Mouse (Mus musculus) bone marrow, adult 2 months (tissue): ENCODE results near the gene Lpgat1. TPM values are rescaled to one million over a fixed set of nuclear protein-coding genes. Genes with fewer than 3 reads are reported as not detected.

Source experiments
- H3K27ac ChIP-seq: fragments of 200-500 bp; 2 replicates; pipeline ENCODE4 v1.5.1; 2012; ENCODE audit warnings: low read depth, mild to moderate bottlenecking, control low read depth, inconsistent platforms, low read length; ENCODE audit not compliant: control insufficient read depth, poor library complexity, insufficient read depth
- H3K4me1 ChIP-seq: fragments of 200-500 bp; 2 replicates; pipeline ENCODE4 v1.6.1; 2011; ENCODE audit warnings: low read length; ENCODE audit not compliant: control insufficient read depth, insufficient read depth
- H3K4me3 ChIP-seq: fragments of 200-500 bp; replicated peaks from 2 replicates; pipeline ENCODE3; 2011; ENCODE audit warnings: mild to moderate bottlenecking, low read depth, low read length, control low read depth; ENCODE audit not compliant: control insufficient read depth
- CTCF ChIP-seq: fragments of 200-500 bp; IDR thresholded peaks from 2 replicates; pipeline ENCODE4 v1.5.1; 2011; ENCODE audit warnings: low read length, control low read depth; ENCODE audit not compliant: control insufficient read depth, insufficient read depth
- POLR2A ChIP-seq: fragments of 200-500 bp; IDR thresholded peaks from 2 replicates; pipeline ENCODE4 v1.6.1; 2011; ENCODE audit warnings: low read depth, mild to moderate bottlenecking, control low read depth, low read length, borderline replicate concordance; ENCODE audit not compliant: control insufficient read depth
- WGBS: fragments of 180-500 bp; shearing (Covaris S2); methylation state at CpG from one replicate; pipeline ENCODE4 v1.1.7; 2018; 5-methylcytosine and 5-hydroxymethylcytosine counted together
- polyA plus RNA-seq: library from polyadenylated mRNA; stranded (reverse); fragments of >200 nt; gene quantifications from 2 replicates; pipeline ENCODE4 v1.2.4, GENCODE M21; 2011; ENCODE audit warnings: low replicate concordance; ENCODE audit not compliant: missing spikeins, insufficient read depth, insufficient read length

Lpgat1 gene
- polyA plus RNA-seq = 5.9 and 21.1 TPM in 2 replicates

GRCm38 (mm10) chr1:191717601-191718498, at the start of gene Lpgat1:
Gene Lpgat1, plus strand, starts transcription at chr1:191717834.
- H3K27ac ChIP-seq = peak within 1 kb of the TSS; percentile 83
- no peaks in the 10 kb centered on the region; the same call in 1 of the 2 replicates for H3K4me1 ChIP-seq
- TF ChIP-seq CTCF (no peak), POLR2A (peak; percentile 39; the same call in 1 of the 2 replicates)
- peak within 1 kb of the TSS; percentile 74 for H3K4me3 ChIP-seq
- under 1% methylated on average over 109 of the region's 113 CpGs for WGBS

DNA sequence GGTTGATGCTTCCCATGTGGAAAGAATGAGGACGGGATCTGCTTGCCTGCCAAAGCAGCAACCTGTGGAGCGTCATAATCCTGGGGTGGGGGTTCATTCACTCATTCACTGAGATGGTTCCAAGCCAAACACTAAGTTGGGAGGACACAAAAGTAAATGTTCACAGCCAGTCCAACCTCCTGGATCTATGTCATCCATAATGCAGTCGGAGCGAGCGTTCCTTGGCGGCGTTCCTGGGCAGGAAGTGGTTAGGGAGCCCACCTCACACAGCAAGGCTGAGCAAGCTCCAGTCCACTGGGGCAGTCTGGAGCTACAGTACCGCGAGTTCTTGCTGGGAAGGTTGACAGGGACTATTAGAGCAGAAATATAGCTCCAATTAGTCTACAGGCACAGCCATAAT, 49.6 kb upstream of the Lpgat1 start:
- TF ChIP-seq POLR2A (no peak), CTCF (no peak)
- no peak overlapping the region for H3K4me3 ChIP-seq
- 48% methylated on average over 9 of the region's 9 CpGs for WGBS
- no peak overlapping the region for H3K27ac ChIP-seq
- H3K4me1 ChIP-seq = no peaks in the 10 kb centered on the region; the same call in 1 of the 2 replicates

GRCm38 (mm10) chr1:191674071-191674470, 43.6 kb upstream of the Lpgat1 start:
- TF ChIP-seq CTCF (no peak), POLR2A (no peak)

GRCm38 (mm10) chr1:191681633-191682032, 36.0 kb upstream of the Lpgat1 start:
- TF ChIP-seq CTCF (no peak), POLR2A (no peak)
- Histone ChIP-seq H3K4me3 (no peak overlapping the region), H3K27ac (no peak overlapping the region), H3K4me1 (no peaks in the 10 kb centered on the region; the same call in 1 of the 2 replicates)
- WGBS = 78% methylated on average over 2 of the region's 2 CpGs

More at GRCm38 (mm10) chr1:191674071-191674470, 43.6 kb upstream of the Lpgat1 start:
- no peak overlapping the region for H3K27ac ChIP-seq
- H3K4me1 ChIP-seq = no peaks in the 10 kb centered on the region; the same call in 1 of the 2 replicates
- WGBS = 77% methylated on average over 5 of the region's 5 CpGs
- H3K4me3 ChIP-seq = no peak overlapping the region

DNA sequence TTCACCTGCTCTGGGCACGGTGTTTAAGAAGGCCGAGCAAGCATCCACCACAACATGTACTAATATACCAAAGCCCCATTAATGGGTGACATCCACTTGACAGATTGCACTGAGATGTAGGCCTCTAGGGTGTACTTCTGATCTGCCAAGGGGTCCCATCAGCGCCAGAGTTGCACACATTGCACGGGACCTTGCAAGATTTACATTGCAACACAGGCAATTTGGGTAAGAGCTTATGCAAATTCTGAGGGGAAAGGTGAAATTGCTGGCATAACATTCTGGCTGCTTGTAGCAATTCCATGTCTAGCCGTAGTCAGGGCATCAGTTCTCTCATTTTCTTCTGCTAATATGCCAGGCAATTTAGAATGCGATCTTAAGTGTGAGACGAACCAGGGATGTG, 30.1 kb upstream of the Lpgat1 start:
- no peak overlapping the region for H3K4me3 ChIP-seq
- no peak overlapping the region for H3K27ac ChIP-seq
- 54% methylated on average over 7 of the region's 7 CpGs for WGBS
- H3K4me1 ChIP-seq = no peaks in the 10 kb centered on the region; the same call in 1 of the 2 replicates
- TF ChIP-seq POLR2A = no peak
- TF ChIP-seq CTCF = no peak

DNA sequence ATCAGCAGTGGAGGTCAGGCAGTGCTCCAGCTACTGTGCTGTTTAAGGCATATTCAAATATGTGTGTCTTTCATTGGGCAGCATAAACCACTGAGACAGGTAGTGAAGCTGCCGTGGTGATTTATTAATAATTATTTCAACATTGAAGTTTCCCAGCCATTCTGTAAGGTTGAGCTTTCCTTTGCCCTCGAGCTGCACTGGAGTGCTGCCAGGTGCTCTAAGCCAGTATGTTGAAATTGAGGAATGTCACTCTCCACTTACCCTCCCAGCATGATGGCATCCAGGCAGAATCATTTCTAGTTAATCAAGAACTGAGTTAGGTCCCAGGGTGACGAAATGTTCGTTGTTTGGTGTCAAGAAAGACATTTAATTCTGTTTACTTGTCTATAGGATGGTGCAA, 24.4 kb upstream of the Lpgat1 start:
- TF ChIP-seq CTCF = no peak
- no peak for TF ChIP-seq POLR2A
- Histone ChIP-seq H3K27ac (no peak overlapping the region), H3K4me3 (no peak overlapping the region), H3K4me1 (no peaks in the 10 kb centered on the region; the same call in 1 of the 2 replicates)
- WGBS = 53% methylated on average over 4 of the region's 4 CpGs

DNA sequence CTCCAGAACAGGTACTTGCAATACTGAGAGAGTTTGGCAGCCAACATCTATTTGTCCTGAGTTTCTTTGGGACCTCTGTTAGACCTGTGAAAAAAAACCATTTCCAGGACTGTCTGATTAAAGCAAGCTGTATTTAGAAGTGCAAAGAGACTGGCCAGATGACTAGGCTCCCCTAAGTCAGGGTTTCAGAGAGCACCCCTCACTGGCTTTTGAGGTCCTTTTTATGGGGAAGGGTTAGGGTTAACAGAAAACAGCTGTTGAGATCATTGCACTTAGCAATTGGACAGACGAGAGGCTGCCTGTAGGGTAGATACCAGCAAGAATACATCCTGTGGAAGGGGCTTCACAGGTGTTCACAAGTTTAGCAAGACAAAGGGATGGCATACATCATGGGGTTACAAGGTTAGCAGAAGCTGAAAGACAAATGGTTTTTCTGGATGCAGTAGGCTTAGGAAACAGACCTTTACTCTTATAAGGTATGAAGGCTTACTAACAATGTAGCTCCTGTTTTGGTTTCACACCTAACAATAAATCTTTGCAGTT, 19.3 kb upstream of the Lpgat1 start:
- no peak for TF ChIP-seq POLR2A
- no peak for TF ChIP-seq CTCF
- H3K4me1 ChIP-seq = no peaks in the 10 kb centered on the region; the same call in 1 of the 2 replicates
- H3K4me3 ChIP-seq = no peak overlapping the region
- 56% methylated on average over 1 of the region's 1 CpGs for WGBS
- H3K27ac ChIP-seq = no peak overlapping the region

DNA sequence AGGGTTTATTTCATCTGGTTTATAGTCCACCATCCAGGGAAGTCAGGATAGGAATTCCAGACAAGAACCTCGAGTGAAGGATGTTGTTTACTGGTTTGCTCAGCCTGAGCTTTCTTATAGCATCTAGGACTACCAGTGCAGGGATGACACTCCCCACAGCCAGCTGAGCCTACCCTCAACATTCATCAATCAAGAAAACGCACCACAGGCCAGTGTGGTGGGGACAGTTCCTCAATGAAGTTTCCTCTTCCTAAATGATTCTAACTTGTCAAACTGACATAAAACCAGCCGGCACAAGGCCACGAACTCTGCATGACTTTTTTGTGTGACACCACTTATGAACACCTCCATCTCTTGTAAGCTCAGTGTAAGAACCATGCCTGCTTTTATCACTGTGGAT, 13.1 kb upstream of the Lpgat1 start:
- no peak for TF ChIP-seq CTCF
- TF ChIP-seq POLR2A = no peak
- H3K4me1 ChIP-seq = no peaks in the 10 kb centered on the region
- no peak overlapping the region for H3K4me3 ChIP-seq
- H3K27ac ChIP-seq = no peak overlapping the region
- WGBS = 13% methylated on average over 4 of the region's 4 CpGs
